Mouse (Mus musculus): ENCODE results near the gene Smurf1.

The Smurf1 gene

GRCm38 (mm10) chr5:144978533-144979107, 13.0 kb upstream of the Smurf1 start:
- DNase-seq (ENCODE audit: low read depth, low spot score), result no peak
- no peaks in the 10 kb centered on the region for H3K27me3 ChIP-seq (ENCODE audit: control insufficient read depth, insufficient read depth, low read length, poor library complexity, severe bottlenecking)
- no peaks in the 10 kb centered on the region for H3K36me3 ChIP-seq (ENCODE audit: control insufficient read depth, insufficient read depth, low read length, poor library complexity, severe bottlenecking)

- no peak for DNase-seq (ENCODE audit: low read depth, low spot score)
- H3K27me3 ChIP-seq (ENCODE audit: control insufficient read depth, insufficient read depth, low read length, poor library complexity, severe bottlenecking), result no peaks in the 10 kb centered on the region
These were observed 5.6 kb upstream of the Smurf1 start for GRCm38 (mm10) chr5:144971266-144971665.

GRCm38 (mm10) chr5:144964872-144965638, 592 bp downstream of the Smurf1 start:
- no peaks in the 10 kb centered on the region for H3K36me3 ChIP-seq (ENCODE audit: control insufficient read depth, insufficient read depth, low read length, poor library complexity, severe bottlenecking)
- DNase-seq (ENCODE audit: low read depth, low spot score), result peak; percentile 95
- no peaks in the 10 kb centered on the region for H3K27me3 ChIP-seq (ENCODE audit: control insufficient read depth, insufficient read depth, low read length, poor library complexity, severe bottlenecking)

More at GRCm38 (mm10) chr5:144971266-144971665, 5.6 kb upstream of the Smurf1 start:
- H3K36me3 ChIP-seq (ENCODE audit: control insufficient read depth, insufficient read depth, low read length, poor library complexity, severe bottlenecking), result no peaks in the 10 kb centered on the region

- no peaks in the 10 kb centered on the region for H3K27me3 ChIP-seq (ENCODE audit: control insufficient read depth, insufficient read depth, low read length, poor library complexity, severe bottlenecking)
- H3K36me3 ChIP-seq (ENCODE audit: control insufficient read depth, insufficient read depth, low read length, poor library complexity, severe bottlenecking), result no peaks in the 10 kb centered on the region
- DNase-seq (ENCODE audit: low read depth, low spot score), result no peak
These were observed 1.2 kb downstream of the Smurf1 start for GRCm38 (mm10) chr5:144964465-144964864.

GRCm38 (mm10) chr5:144963817-144964261, 1.8 kb downstream of the Smurf1 start:
- peak; percentile 55 for DNase-seq (ENCODE audit: low read depth, low spot score)
- no peaks in the 10 kb centered on the region for H3K36me3 ChIP-seq (ENCODE audit: control insufficient read depth, insufficient read depth, low read length, poor library complexity, severe bottlenecking)
- no peaks in the 10 kb centered on the region for H3K27me3 ChIP-seq (ENCODE audit: control insufficient read depth, insufficient read depth, low read length, poor library complexity, severe bottlenecking)

GRCm38 (mm10) chr5:144963401-144963800, 2.2 kb downstream of the Smurf1 start:
- no peaks in the 10 kb centered on the region for H3K36me3 ChIP-seq (ENCODE audit: control insufficient read depth, insufficient read depth, low read length, poor library complexity, severe bottlenecking)
- DNase-seq (ENCODE audit: low read depth, low spot score), result peak; percentile 6
- H3K27me3 ChIP-seq (ENCODE audit: control insufficient read depth, insufficient read depth, low read length, poor library complexity, severe bottlenecking), result no peaks in the 10 kb centered on the region

GRCm38 (mm10) chr5:144958271-144958670, 7.4 kb downstream of the Smurf1 start:
- Histone ChIP-seq H3K27me3 (ENCODE audit: control insufficient read depth, insufficient read depth, low read length, poor library complexity, severe bottlenecking) (no peaks in the 10 kb centered on the region), H3K36me3 (ENCODE audit: control insufficient read depth, insufficient read depth, low read length, poor library complexity, severe bottlenecking) (no peaks in the 10 kb centered on the region)
- DNase-seq (ENCODE audit: low read depth, low spot score), result no peak

GRCm38 (mm10) chr5:144954432-144954831, 11.2 kb downstream of the Smurf1 start:
- Histone ChIP-seq H3K27me3 (ENCODE audit: control insufficient read depth, insufficient read depth, low read length, poor library complexity, severe bottlenecking) (no peaks in the 10 kb centered on the region), H3K36me3 (ENCODE audit: control insufficient read depth, insufficient read depth, low read length, poor library complexity, severe bottlenecking) (no peaks in the 10 kb centered on the region)
- no peak for DNase-seq (ENCODE audit: low read depth, low spot score)

- Histone ChIP-seq H3K36me3 (ENCODE audit: control insufficient read depth, insufficient read depth, low read length, poor library complexity, severe bottlenecking) (no peaks in the 10 kb centered on the region), H3K27me3 (ENCODE audit: control insufficient read depth, insufficient read depth, low read length, poor library complexity, severe bottlenecking) (no peaks in the 10 kb centered on the region)
- no peak for DNase-seq (ENCODE audit: low read depth, low spot score)
These were observed 13.1 kb downstream of the Smurf1 start for GRCm38 (mm10) chr5:144952592-144952991.

GRCm38 (mm10) chr5:144950428-144951051, 15.1 kb downstream of the Smurf1 start:
- no peak for DNase-seq (ENCODE audit: low read depth, low spot score)
- Histone ChIP-seq H3K27me3 (ENCODE audit: control insufficient read depth, insufficient read depth, low read length, poor library complexity, severe bottlenecking) (no peaks in the 10 kb centered on the region), H3K36me3 (ENCODE audit: control insufficient read depth, insufficient read depth, low read length, poor library complexity, severe bottlenecking) (no peaks in the 10 kb centered on the region)

GRCm38 (mm10) chr5:144949856-144950255, 15.8 kb downstream of the Smurf1 start:
- H3K36me3 ChIP-seq (ENCODE audit: control insufficient read depth, insufficient read depth, low read length, poor library complexity, severe bottlenecking), result no peaks in the 10 kb centered on the region
- no peaks in the 10 kb centered on the region for H3K27me3 ChIP-seq (ENCODE audit: control insufficient read depth, insufficient read depth, low read length, poor library complexity, severe bottlenecking)
- DNase-seq (ENCODE audit: low read depth, low spot score), result no peak

GRCm38 (mm10) chr5:144948422-144948821, 17.2 kb downstream of the Smurf1 start:
- DNase-seq (ENCODE audit: low read depth, low spot score), result no peak
- no peaks in the 10 kb centered on the region for H3K27me3 ChIP-seq (ENCODE audit: control insufficient read depth, insufficient read depth, low read length, poor library complexity, severe bottlenecking)
- H3K36me3 ChIP-seq (ENCODE audit: control insufficient read depth, insufficient read depth, low read length, poor library complexity, severe bottlenecking), result no peaks in the 10 kb centered on the region

- H3K36me3 ChIP-seq (ENCODE audit: control insufficient read depth, insufficient read depth, low read length, poor library complexity, severe bottlenecking), result no peaks in the 10 kb centered on the region
- no peaks in the 10 kb centered on the region for H3K27me3 ChIP-seq (ENCODE audit: control insufficient read depth, insufficient read depth, low read length, poor library complexity, severe bottlenecking)
- DNase-seq (ENCODE audit: low read depth, low spot score), result no peak
These were observed 17.6 kb downstream of the Smurf1 start for GRCm38 (mm10) chr5:144948002-144948401.

GRCm38 (mm10) chr5:144946032-144946431, 19.6 kb downstream of the Smurf1 start:
- no peaks in the 10 kb centered on the region for H3K27me3 ChIP-seq (ENCODE audit: control insufficient read depth, insufficient read depth, low read length, poor library complexity, severe bottlenecking)
- no peaks in the 10 kb centered on the region for H3K36me3 ChIP-seq (ENCODE audit: control insufficient read depth, insufficient read depth, low read length, poor library complexity, severe bottlenecking)
- no peak for DNase-seq (ENCODE audit: low read depth, low spot score)

- Histone ChIP-seq H3K27me3 (ENCODE audit: control insufficient read depth, insufficient read depth, low read length, poor library complexity, severe bottlenecking) (no peaks in the 10 kb centered on the region), H3K36me3 (ENCODE audit: control insufficient read depth, insufficient read depth, low read length, poor library complexity, severe bottlenecking) (no peaks in the 10 kb centered on the region)
- DNase-seq (ENCODE audit: low read depth, low spot score), result no peak
These were observed 20.7 kb downstream of the Smurf1 start for GRCm38 (mm10) chr5:144944932-144945331.

Measured in splenic B cell, adult 2 months (primary cell).